Mouse (Mus musculus): ENCODE data around the gene Ppp1r21.
A peak's percentile ranks its signal among the peaks of the same experiment; 100 is the strongest.

The Ppp1r21 gene

DNA sequence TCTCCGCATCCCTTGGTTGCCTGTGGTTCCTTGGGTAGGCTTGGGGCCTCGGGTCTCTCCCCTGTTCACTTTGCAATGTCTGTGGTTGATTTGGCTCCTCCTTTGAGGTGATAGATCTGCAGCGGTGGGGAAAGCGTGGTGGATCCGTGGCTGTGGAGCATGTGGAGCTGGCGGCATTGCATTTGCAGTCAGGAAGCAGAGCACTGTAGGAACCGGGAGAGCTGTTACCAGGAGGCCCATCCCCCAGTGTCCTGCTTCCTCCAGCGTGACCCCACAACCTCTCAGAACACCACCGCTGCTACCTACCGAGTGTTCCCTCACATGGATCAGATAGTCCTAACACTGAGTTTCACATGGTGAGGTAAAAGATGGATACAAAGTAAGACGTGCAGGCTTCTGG is 40.9 kb downstream of the Ppp1r21 start:
- DNase-seq (ENCODE audit: low read depth, low spot score), result no peak

DNA sequence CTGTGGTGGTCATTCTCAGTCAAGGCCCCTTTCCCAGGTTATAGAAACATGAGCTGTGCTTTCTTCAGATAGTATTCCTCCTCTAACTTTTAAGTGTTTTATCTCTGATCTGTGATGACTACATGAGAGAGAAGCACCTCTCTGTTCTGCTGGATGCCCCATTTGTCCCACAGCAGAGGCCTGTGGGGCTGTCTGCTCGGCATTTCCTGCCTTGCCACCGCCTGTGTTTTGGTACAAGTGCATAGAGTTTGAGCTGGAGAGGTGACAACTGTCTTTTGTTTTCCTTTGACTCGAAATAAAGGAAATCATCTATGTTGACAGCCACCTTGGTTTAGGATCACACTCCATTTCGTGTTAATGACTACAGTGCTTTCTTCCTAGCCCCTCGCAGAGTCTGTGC is 44.9 kb downstream of the Ppp1r21 start:
- DNase-seq (ENCODE audit: low read depth, low spot score), result no peak

DNA sequence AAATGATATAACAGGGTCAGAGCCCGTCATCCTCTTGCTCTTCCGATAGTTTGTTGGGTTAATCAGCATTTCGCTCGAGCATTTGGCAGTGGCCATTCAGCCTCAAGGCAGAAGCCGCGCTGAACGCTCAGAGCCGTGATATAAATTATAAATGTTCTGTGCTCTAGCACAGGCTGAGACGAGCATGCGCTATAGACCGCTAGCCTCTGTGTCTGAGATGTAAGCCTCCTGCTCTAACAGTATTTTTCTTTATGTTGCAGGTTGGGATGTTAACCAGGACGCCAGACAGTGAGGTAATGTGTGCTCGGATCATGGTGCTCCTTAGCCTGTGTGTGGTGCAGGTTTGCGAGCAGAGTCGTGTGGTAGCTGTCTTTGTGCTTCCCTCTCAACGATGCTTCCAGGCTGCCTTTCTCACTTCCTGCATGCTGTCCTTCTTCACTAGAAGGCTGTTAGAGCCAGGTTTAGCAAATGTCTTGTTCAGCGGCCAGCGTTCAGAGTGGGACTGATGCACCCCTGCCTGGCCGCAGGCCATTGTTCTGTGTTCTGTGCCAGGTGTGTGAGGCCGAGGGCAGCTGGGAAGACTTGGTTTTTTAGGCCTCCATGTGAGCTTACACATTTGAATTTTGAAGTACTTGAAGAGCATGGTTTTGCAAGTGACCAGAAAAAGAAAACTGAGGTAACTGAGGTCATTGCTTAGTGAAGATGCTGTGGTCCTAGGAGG is 48.8 kb downstream of the Ppp1r21 start:
- DNase-seq (ENCODE audit: low read depth, low spot score), result no peak

DNA sequence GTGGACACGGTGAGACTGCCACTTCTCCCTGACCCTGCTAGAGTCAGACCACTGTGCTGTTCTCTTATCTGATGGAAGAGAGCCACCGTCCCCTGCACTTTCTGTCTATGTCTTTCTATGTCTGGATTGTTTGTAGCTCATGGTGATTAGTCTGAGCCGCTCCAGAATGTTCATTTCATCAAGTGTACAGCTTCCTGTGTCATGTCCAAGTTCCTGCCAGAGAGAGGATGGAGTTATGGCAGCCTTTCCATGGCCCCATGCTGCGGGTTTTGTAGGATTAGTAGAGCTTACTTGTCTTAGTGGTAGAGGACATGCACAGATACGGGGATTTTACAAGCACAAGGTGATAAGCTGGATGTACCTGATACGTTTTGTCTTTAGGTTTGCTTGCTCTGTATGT is 50.6 kb downstream of the Ppp1r21 start:
- no peak for DNase-seq (ENCODE audit: low read depth, low spot score)

DNA sequence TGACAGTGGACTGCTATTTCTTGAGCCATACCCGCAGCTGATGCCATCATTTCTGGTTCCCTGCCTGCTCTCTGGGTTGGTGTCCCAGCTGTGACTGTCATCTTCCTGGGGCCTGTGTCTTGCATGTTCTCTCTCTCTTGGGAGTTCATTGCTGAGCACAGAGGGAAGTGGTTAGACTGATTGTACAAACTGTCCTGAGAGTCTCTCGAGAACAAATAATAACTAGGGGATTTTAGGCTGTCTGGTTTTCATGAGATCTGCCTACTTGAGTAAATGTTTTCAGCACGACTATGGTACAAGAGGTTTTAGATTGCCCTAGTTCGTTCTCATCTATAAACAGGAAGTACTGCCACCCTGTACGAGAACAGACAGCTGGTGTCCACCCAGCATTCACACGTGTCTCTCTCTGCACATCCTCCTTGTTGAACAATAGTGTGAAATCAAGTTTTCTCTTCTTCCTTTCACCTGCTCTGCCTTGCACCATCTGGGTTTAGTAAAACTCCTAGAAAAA is 51.6 kb downstream of the Ppp1r21 start:
- DNase-seq (ENCODE audit: low read depth, low spot score), result no peak

DNA sequence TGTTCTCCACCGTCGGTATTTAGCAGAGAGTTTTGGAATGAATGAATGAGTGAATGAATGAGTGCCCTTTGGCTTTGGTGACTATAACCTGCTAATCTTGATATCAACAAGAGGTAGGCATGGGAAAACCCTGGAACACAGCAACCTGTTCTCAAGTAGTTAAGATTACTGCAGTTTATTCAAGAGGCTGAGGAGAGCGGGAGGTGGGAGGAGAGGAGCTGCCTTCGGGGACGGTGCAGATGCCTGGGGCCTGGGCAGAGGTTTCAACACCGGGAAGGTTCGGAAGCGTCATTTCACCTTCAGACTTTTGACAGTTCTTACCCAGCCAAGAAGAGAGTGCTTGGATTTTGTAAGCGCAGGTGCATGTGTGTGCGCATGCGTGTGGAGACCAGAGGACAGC is 53.1 kb downstream of the Ppp1r21 start:
- no peak for DNase-seq (ENCODE audit: low read depth, low spot score)

DNA sequence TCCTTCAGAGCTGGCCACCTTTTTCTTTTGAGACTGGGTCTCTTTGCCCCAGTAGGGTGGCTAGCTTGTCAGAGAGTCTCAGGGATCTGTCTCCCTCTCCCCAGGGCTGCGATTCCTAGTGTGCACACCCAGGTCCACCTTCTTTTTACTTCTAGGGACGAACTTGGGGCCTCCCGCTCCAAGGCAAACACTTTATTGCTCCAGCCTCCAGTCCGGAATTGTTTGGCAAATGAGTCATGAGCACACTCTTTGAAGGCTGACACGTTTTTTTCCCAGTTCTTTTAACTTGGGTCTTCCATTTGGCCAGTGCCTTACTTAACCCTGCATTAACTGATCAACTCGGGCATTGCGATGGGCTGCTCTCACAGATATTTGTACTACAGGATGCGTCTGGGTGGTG is 53.5 kb downstream of the Ppp1r21 start:
- DNase-seq (ENCODE audit: low read depth, low spot score), result no peak

DNA sequence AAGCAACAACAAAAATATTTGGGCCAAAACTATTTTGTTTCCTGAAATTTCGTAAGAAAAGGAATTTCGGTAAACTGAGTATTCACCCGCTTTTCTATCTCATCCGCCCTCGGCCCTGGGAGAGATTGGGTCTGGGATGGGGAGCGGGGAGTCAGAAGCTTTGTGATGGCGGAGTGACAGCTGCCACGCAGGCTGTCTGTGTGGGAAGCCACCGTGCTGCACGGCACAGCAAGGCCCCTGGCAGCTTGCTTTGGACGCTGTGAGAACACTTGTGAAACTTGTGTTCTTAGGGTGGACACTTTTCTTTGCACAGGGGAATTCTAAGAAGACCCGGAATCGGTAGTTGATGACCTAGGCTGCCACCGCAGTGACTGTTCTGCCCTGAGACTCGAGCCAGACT is 57.5 kb downstream of the Ppp1r21 start:
- DNase-seq (ENCODE audit: low read depth, low spot score), result no peak

DNA sequence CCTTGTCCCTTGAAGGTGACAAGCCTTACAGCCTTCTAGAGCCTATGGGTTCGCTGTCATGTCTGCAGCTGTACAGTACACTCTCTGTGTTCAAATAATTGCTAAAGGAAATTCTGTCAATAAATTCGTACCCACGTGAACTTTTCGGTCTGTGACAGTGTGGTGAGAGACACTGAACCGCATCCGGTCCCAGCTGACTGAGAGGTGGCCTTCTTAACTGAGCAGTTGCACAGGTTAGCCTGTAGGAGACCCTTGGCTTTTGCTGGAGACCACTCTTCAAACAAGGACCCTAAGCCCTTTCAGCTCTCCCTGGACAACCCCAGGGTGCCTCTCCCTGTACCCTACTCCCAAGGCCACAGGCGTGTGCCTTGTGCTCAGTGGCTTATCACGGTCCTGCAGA is 58.3 kb downstream of the Ppp1r21 start:
- DNase-seq (ENCODE audit: low read depth, low spot score), result no peak

DNA sequence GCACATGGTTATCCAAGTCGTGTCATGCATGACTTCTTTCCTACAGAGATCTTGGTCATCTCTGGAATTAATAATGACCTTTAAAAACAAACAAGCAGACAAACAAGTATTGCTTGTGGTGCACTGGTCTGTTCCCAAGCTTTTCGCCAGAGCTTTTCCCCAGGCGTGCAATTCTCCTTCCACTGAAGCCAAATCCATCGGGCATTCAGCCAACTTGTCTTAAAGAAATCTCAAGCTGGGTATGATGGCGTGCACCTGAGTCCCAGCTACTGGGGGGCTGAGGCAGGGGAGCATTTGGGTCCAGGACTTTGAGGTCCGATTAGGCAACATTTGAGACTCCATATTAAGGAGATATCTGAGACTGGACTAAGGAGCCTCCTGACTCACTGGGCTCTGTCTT is 60.3 kb downstream of the Ppp1r21 start:
- no peak for DNase-seq (ENCODE audit: low read depth, low spot score)

DNA sequence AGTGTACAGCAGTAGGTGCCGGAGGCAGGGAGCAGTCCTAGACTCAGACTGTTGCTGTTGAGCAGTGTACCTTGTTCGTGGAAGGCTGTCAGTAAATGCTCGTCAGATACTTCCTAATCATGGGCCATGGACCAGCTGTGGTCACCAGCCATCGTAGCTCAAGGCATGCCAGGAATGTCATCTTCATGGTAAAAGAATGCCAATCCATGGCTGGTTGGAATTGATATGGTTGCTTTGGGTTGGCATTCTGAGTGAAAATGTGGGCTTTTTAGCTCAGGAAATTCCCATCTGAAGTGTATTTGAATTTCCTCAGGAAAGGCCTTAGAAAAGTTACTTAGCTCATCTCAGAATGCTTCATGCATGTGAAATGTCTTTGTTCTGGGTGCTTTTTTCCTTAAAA is 65.2 kb downstream of the Ppp1r21 start:
- DNase-seq (ENCODE audit: low read depth, low spot score), result peak; percentile 53

DNA sequence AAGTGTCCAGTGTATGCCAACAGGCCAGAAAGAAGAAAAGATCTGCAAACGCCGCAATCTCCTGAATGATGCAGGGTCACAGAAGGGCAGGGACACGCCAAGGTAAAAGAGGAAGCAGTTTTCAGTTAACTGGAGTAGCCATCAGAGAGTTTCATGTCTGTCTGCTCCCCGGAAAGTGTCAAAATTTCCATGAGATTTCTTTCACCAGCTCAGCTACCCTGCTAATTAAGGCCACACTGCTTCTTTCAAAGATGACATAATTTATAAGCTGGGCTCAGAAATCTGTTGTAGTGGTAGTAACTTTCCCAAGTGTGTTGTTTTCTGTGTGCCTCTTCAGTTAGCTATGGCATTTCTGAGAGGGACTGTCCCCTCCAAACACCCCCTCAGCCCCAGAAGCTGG is 66.2 kb downstream of the Ppp1r21 start:
- DNase-seq (ENCODE audit: low read depth, low spot score), result no peak

DNA sequence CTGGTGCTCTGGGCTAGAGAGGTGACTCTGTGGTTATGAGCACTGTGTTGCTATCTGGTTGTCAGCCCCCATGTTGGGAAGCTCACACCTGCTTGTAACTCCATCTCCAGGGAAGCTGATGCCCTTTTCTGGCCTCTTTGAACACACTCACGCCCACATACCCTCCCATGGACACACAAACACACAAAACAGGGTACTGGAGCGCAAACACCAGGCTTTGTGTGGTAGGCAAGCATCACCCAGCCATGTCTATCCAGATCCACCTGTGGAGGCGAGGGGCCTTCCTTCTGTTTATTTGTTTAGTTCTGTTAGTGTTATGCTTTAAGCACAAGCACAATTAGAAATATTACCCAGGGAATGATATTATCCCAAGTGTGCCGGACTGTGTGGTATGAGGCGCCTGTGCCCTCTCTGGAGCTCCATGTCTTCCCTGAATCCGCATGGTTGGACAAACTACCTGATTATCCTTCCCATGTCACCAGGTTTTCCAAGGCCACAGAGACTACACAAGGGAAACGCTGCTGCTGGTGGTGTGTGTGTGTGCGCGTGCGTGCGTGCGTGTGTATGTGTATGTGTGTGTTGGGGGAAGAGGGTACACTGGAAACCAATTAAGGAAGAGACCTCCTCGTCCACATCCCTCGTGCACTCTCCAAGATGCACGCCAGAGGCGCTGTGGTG is 66.8 kb downstream of the Ppp1r21 start:
- peak; percentile 96 for DNase-seq (ENCODE audit: low read depth, low spot score)

DNA sequence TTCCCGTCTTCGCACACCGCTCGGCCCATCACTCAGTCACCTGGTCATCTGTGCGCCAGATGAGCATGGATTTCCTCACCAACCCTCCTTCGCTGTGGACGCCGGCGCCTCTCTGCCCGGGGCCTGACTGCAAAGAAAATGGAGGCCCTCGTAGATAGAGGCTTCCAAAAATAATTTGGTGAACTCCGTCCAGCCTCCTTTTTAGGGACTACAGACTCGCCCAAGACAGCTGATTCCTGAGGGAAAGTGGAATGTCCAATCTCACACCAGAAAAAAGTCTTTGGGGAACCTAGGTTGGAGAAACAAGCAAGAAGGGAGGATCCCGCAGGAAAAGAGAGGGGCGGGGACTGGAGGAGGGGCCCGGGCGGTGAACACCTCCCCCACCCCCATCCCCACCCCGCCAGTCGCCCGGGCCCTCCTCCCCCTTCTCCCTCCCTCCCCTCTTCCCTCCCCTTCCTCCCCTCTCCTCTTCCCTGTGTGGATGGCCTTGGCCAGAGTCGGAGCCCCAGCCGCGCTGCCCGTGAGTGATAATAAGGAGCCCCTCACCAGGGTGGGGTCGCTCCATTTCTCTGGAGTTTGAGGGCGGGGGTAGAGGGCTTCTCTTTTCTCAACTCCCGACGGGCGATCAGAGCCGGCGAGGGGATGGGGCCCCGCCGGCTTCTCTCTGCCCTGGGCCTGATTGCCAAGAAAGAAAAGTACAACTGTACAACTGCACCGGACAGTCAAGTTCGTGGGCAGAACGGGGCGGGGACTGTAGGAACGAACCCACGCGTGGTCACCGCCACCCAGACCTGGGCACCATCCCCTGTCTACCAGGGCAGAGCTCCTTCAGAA is 67.5 kb downstream of the Ppp1r21 start, which contains the start of gene Ston1:
TSS of gene Ston1 (plus strand) at position 463 of the 834 bp plus-strand sequence.
- DNase-seq (ENCODE audit: low read depth, low spot score), result peak; percentile 64

DNA sequence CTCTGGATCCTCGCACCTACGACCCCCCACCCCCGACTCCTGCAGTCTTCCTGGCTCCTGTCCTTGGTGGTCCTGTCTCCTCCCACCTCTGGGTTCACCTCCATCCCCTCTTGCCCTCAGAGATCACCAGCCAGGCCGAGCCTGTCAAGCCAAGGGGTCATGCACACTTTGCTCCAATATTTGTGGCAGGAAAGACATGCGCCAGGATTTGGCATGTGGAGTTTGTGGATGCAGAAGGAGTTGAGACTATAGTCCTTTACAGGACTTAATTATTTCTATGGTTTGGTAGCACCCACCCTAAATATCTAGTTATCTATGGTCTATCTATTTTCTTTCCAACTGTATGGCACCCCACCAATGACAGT is 68.1 kb downstream of the Ppp1r21 start:
- DNase-seq (ENCODE audit: low read depth, low spot score), result peak; percentile 44

DNA sequence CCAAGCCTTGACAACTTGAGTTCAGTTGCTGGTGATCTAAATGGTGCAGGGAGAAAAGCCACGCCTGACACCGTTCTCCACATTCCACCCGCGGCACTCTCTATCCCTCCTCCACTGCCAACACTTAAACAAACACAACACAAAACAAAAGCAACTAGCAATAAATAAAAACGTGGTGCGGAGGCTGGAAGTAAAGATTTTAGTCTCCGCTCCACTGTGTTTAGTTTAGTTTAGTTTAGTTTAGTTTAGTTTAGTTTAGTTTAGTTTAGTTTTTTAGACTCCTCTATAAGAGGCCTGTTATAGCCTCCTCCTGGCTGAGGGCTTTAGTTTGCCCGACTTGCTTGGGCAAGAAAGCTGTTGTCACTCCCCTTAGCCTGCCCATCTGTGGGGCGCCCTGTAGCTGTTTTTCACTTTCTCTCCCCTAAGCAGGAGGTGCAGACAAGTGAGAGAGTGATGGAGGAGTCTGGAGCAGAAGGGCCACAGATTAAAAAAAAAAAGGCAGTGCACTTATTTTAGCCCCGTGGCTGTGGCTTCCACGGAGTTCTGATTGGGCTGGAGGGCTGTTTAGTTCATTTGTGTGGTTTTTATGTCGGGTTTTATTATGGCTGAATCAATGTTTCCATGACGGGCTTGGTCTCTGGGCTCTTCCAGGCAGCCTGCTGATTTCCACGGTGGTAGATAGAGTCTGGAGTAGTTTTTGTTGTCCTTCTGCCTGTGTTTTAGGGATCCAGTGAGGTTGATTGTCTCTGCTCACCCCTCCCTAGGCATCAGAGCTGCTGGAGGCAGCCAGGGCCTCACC is 68.9 kb downstream of the Ppp1r21 start:
- peak; percentile 82 for DNase-seq (ENCODE audit: low read depth, low spot score)

DNA sequence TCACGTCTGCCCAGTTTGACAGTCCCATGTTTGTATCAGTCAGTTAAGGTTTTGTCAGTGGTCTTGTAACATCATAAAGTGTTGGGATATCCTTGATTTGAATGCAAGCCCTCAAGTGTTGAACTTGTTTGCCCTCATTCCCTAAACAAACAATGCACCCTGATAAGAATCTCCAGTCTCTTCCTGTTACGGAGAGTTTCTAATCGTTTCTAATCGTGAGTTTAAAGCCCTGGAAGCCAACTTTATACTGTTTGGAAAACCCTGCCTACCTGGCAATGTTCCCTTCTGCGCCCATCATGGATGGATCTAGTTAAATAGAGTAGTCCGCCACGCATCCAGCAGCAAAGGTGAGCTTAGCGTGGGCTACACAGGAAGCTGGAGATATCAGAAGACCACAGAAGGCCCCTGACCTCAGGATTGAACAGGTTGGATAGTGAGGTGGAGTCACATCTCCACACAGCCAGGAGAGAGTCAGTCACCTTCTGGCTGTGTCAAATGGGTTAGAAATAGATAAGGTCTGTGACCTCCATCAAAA is 70.6 kb downstream of the Ppp1r21 start:
- no peak for DNase-seq (ENCODE audit: low read depth, low spot score)

DNA sequence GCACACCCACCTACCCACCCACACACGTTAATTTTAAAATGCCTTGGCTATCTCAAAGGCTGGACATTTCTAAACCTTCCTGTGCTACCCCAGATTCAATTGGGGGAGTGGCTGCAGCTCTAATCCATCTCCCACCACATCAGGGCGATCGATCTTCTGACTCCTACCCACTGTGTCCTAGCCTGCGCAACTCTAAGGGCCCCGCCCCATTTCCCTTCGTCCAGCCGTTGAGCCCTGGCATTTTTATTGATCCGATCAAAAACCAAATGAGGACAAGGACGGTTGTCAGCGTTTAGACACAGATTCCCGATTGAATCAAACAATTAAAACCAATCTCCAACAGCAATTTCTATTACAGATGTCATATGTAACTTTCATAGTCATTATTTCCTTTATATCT is 74.0 kb downstream of the Ppp1r21 start:
- DNase-seq (ENCODE audit: low read depth, low spot score), result no peak

DNA sequence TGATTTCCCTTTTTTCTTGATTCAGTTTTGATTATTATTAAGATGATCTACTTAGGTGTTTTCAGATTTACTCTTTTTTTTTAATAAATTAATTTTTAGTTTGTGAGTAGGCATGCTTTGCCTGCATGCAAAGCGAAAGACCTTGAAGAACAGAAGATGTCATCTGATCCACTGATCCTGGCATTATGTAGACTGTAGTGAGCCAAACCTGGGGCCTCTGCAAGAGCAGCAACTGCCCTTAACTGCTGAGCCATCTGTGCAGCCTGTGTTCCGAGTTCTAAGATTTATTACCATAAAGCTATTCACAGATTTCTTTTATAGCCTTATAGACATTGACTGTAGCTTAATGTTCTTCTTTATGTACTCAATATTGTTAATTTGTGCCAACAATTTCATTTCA is 76.1 kb downstream of the Ppp1r21 start:
- DNase-seq (ENCODE audit: low read depth, low spot score), result no peak

DNA sequence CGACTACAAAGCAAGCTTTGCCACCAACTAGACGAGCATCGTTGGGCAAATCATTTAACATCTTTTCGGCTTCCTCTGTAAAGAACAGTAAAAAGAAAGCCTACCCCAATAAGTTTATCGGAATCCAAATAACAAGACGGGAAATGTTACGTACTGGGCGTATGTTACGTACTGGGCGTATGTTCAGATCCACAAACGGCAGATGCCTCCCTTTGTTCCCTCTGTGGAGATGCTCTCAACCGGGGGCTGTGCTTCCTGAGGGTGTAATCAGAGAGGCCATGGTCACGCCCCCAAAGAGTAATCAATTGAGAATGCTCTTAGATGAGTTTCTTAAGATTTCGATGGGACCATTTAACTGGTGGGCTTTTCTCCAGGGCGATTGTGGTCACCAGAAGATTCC is 79.4 kb downstream of the Ppp1r21 start:
- DNase-seq (ENCODE audit: low read depth, low spot score), result no peak

DNA sequence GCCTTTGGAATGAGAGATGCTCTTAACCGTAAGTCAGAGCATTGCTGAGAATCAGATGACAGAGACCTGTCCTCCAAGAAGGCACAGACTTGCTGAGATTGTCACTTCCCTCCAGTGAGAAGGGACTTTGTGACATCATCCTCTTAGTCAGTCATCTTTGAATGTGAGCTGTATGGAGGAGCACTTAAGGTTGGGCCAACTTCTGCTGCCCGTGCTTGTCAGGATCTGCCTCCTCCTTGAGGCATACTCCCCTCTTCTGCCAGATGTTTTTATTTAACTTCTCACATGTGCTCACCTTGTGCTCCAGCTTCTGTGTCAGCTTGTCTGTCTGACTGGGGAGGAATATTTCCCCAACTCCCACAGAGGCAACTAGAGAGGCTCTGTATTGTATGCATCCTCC is 81.1 kb downstream of the Ppp1r21 start:
- peak; percentile 56 for DNase-seq (ENCODE audit: low read depth, low spot score)

Data from 3T3-L1 (cell line).